Mouse (Mus musculus) large intestine, adult 2 months (tissue): ENCODE measurements at regions not wholly inside any gene's neighbourhood (a gene's known extent, or its start where the extent isn't known, plus 50 kb on each side); places are given as distances from the start of the nearest gene placed in this dataset.

Source experiments
- DNase-seq: peaks from one replicate; pipeline ENCODE4 v3.0.0-alpha.2; 2012; ENCODE audit warnings: low read depth, low spot score
- WGBS: fragments of 180-500 bp; shearing (Covaris S2); methylation state at CpG from one replicate; pipeline ENCODE4 v1.1.7; 2018; 5-methylcytosine and 5-hydroxymethylcytosine counted together

DNA sequence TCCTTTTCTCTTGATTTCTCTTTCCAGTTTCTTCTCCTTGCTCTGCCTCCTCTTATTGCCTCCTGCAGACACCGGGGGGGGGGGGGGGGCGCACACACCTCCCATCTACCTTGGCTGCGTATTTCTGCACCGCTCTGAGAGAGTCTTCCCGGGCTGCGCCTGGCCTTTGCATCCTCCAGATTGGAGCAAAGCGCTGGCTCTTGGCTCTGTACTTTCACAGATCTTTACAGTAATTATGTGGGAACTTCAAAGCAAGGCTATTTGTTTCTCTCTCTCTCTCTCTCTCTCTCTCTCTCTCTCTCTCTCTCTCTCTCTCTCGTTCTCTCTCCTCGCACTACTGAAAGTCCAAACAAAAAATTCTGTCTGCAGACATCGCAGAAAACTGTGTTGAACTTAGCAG, 317.4 kb downstream of the Med13l start:
- WGBS, result 42% methylated on average over 10 of the region's 10 CpGs
- no peak for DNase-seq

DNA sequence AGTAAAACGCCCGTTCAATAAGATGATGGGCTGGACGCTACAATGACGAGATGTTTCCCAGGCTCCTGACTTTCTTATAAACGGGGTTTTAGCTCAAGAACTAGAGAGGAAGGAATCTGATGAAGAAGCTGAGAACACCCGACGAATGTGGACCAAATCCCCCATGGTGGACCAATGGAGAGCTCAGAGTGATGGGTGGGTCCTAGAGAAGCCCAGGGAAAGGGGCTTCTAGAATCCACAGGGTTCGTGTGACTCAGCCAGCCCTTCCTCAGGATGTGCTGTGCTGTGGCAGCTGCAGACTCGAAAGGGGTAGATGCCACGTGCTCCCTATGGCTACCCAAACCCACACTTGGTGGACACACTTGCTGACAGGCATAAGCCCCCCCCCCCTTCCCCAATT, 318.2 kb downstream of the Med13l start:
- WGBS, result 53% methylated on average over 10 of the region's 10 CpGs
- no peak for DNase-seq

GRCm38 (mm10) chr5:118879808-118880478, 319.5 kb downstream of the Med13l start:
- peak; percentile 38 for DNase-seq
- 20% methylated on average over 13 of the region's 13 CpGs for WGBS

- DNase-seq, result peak; percentile 24
- WGBS, result 52% methylated on average over 9 of the region's 9 CpGs
These were observed 320.1 kb downstream of the Med13l start for GRCm38 (mm10) chr5:118880546-118880945.

GRCm38 (mm10) chr5:118881886-118882285, 321.4 kb downstream of the Med13l start:
- WGBS, result 95% methylated on average over 8 of the region's 8 CpGs
- no peak for DNase-seq

GRCm38 (mm10) chr5:118888131-118888530, 327.7 kb downstream of the Med13l start:
- 87% methylated on average over 11 of the region's 11 CpGs for WGBS
- DNase-seq, result no peak

GRCm38 (mm10) chr5:118891131-118891530, 330.7 kb downstream of the Med13l start:
- 52% methylated on average over 6 of the region's 6 CpGs for WGBS
- no peak for DNase-seq

- WGBS, result 56% methylated on average over 7 of the region's 7 CpGs
- no peak for DNase-seq
These were observed 347.7 kb downstream of the Med13l start for GRCm38 (mm10) chr5:118908224-118908623.

DNA sequence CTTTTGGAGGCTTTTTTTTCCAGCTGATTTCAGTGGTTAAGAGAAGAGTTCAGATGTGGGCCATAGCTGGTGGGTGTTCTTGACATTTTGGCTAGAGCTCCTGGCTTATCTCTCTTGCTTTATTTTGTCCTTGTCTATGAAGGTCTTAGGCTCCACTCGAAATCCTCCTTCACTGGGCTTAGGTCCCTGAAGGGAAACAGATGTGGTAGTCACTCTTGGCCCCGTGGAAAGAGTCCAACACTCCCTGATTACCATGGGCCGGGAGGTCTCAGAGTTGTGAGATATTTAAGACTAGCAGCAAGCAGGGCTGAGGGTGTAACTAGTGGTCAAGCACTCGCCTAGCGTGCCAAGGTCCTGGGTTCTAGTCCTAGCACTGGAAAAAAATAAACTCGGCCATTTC, 349.3 kb downstream of the Med13l start:
- DNase-seq, result no peak
- 86% methylated on average over 6 of the region's 6 CpGs for WGBS

- 74% methylated on average over 6 of the region's 6 CpGs for WGBS
These were observed 353.8 kb downstream of the Med13l start for GRCm38 (mm10) chr5:118914191-118914750.

GRCm38 (mm10) chr5:118923357-118923756, 362.9 kb downstream of the Med13l start:
- WGBS, result 75% methylated on average over 7 of the region's 7 CpGs
- no peak for DNase-seq

More at GRCm38 (mm10) chr5:118914191-118914750, 353.8 kb downstream of the Med13l start:
- no peak for DNase-seq

DNA sequence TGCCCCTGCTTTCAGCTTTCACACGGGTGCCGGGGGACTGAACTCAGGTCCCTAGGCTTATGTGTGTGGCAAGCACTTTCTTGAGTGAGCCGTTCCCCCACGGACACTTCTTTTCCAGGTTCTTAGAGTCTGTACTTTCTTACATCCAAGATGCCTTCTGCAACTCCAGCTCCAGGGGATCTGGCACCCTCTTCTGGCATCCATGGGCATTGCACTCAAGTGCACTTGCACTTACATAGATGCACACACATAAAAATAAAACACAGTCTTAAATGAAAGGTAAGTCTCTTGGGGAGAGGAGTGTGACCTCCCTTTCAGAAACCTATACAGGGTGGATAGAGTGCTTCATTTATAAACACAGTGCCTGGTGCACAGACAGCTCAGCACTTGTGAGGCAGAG, 368.6 kb downstream of the Med13l start:
- 92% methylated on average over 4 of the region's 4 CpGs for WGBS
- no peak for DNase-seq

DNA sequence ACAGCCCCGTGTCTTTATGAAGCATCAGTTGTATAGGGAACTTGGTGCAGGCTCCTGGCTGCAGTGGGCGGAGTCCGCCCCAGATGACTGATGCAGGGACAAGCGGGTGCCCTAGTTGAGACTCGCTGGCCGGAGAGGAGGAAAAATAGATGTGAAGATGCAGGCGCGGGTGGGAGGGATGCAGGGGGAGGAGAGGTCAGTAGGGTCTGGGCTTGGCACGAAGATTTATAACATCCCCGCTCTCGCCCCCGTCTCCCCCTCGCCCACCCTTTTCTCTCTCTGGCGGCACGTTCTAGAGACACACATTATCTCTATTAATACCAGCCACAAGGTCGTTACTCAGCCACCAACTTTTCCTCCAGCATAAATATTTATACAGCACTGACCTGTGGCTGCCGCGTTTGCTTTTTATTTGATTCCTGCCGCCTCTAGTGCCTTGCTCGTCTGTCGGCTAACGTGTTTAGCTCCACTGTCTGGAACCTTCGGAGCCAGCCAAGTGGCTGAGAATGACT, 369.6 kb downstream of the Med13l start:
- DNase-seq, result no peak
- 5% methylated on average over 23 of the region's 23 CpGs for WGBS

- no peak for DNase-seq
- WGBS, result 85% methylated on average over 12 of the region's 12 CpGs
These were observed 379.0 kb downstream of the Med13l start for GRCm38 (mm10) chr5:118939336-118940039.

DNA sequence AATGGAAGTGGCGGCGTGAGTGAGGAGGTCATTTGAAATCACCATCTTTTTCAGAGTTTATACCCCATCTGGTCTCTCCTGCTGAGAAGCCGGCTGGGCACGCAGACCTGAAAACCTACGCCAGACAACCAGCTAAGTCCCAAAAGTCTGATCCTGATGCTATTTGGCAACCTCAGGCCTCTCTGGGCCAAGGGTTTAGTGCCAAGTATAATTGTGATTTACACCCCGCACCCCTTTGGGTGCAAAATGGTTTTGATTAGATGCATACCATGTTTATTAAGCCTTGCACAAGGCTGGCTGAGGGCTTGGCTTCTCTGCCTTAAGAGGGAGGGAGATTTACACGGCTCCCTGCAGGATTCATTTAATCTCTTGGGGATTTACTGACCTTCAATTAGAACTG, 383.8 kb downstream of the Med13l start:
- DNase-seq, result no peak
- 62% methylated on average over 7 of the region's 7 CpGs for WGBS

DNA sequence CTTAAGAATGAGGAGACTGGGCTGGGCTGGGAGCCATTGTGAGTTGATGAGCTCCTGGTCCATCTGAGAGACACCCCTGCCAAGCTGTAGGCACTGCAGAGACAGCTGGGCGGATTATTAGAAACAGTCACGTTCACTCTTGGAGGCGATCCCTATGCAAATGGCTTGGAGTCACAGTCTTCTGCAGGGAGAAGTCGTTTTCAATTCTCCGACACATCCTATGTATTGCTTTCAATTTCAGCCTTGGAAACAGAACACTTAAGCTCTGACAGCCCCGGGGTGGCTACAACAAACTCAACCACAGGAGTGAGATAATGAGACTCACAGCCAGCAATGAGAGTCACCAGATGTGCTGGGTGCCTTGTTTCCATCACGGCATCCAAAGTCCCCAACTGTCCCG, 385.6 kb downstream of the Med13l start:
- WGBS, result 52% methylated on average over 8 of the region's 8 CpGs
- no peak for DNase-seq

- DNase-seq, result no peak
- 54% methylated on average over 2 of the region's 2 CpGs for WGBS
These were observed 386.5 kb downstream of the Med13l start for GRCm38 (mm10) chr5:118946994-118947393.

- no peak for DNase-seq
- 80% methylated on average over 6 of the region's 6 CpGs for WGBS
These were observed 387.8 kb downstream of the Med13l start for GRCm38 (mm10) chr5:118948119-118948786.

DNA sequence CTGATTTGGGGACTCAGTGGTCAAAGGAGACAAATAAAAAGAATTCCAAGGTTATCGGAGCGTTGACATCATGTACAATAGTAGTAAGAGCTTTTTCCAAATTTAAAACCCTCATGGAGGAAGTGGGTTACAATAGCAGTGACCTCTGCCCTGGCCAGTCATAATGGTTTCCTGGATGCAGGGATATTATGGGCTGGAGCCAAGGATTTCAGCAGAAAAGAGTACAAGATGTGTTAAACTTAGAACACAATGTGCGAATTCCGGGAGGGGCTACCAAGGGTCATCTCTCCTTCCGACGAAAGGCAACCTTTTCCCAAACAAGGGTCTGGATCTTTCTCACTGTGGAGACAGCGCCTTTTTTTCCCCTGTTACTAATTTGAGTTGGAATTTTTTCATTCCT, 390.6 kb downstream of the Med13l start:
- WGBS, result 76% methylated on average over 7 of the region's 7 CpGs
- DNase-seq, result no peak

- no peak for DNase-seq
- 77% methylated on average over 21 of the region's 21 CpGs for WGBS
These were observed 400.1 kb downstream of the Med13l start for GRCm38 (mm10) chr5:118960521-118961001.
